Mouse (Mus musculus) olfactory bulb, adult 2 months (tissue): Measurements from ENCODE around the gene Alb.

Source experiments
- CTCF ChIP-seq: fragments of 200-500 bp; IDR thresholded peaks from 2 replicates; pipeline ENCODE4 v1.5.1; 2012; ENCODE audit warnings: low read depth, mild to moderate bottlenecking, low read length, moderate library complexity; ENCODE audit not compliant: insufficient read depth
- POLR2A ChIP-seq: fragments of 200-500 bp; IDR thresholded peaks from 2 replicates; pipeline ENCODE4 v1.6.1; 2012; ENCODE audit warnings: mild to moderate bottlenecking, low read depth, low read length, moderate library complexity; ENCODE audit not compliant: insufficient read depth

GRCm38 (mm10) chr5:90478886-90479285 is 18.2 kb downstream of the Alb start:
- no peak for TF ChIP-seq POLR2A
- no peak for TF ChIP-seq CTCF
